Mouse (Mus musculus): Measurements from ENCODE around the gene Gm20388. TPM values are rescaled to one million over a fixed set of nuclear protein-coding genes. Genes with fewer than 3 reads are reported as not detected.
A peak's percentile ranks its signal among the peaks of the same experiment; 100 is the strongest.

Gm20388 gene
- polyA plus RNA-seq, 1 experiment from 2014 or later, result 47.1 TPM

DNA sequence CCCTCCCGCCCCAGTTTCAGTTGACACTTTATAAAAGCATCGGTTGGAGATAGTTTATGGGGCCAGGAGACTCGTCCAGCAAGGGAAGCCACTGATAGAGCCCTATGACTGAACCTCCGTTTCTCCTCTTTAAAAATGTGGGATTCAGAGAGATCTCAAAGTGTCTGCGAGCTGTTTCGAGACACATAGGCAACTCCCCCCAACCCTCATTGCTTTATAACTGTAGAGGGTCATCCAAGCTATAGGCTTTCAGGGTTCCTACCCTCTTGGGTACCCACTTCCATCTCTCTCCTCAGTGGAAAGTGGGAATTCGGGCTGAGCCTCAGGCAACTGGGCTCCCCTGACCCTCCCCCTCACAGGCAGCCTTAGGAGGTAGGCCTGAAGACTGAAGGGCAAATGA, 1170.8 kb downstream of the Gm20388 start:
- 15% methylated on average over 7 of the region's 7 CpGs for WGBS (ENCODE audit: missing documents)
- Histone ChIP-seq H3K36me3 (ENCODE audit: inconsistent target) (no peaks in the 10 kb centered on the region), H3K79me2 (ENCODE audit: inconsistent target) (no peaks in the 10 kb centered on the region), H3K27ac (no peak overlapping the region), H3K4me3 (ENCODE audit: inconsistent target) (no peak overlapping the region)

DNA sequence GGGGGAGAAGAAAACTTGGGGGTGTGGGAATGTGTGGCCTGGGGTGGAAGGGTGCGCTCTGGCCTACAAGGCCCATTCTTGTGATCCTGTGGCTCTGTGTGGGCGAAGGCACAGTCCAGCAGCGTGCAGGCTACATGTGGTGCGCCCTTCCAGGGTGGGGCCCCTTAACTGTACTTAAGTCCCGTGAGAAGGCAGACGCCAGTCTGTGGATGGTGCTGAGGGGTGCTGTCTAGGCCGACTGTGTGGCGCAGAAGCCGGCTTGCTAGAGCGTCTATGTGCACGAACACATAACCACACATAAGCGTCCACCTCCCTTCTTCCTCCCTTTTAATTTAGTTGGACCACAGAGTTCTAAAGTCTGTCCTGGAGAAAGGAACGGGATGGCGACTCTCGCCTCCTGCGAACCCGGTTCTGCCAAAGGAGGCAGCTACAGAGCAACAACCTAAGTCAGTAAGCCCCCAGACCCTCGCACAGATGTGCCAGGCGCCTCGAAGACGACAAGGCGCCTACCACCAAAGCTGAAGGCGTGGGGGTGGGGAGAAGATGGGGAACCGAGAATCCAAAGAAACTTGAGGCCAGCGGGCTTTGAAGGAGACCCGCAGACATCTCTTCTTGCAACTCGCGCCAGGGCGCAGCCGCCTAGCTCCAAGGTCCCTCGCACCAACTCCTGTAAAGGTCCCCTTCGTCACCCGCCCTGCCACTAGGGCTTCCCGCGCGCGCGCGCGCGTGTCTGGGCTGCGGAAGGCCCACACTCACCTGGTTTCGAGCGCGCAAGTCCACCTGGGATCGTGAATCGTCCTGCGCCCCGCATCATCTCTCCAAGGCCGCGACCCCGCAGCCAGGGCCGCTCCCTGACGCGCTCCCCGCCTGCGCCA, 1171.8 kb downstream of the Gm20388 start:
- Histone ChIP-seq H3K27ac (no peak overlapping the region), H3K4me3 (ENCODE audit: inconsistent target) (no peak overlapping the region), H3K79me2 (ENCODE audit: inconsistent target) (no peaks in the 10 kb centered on the region), H3K36me3 (ENCODE audit: inconsistent target) (no peaks in the 10 kb centered on the region)
- WGBS (ENCODE audit: missing documents), result 6% methylated on average over 57 of the region's 57 CpGs

GRCm38 (mm10) chr8:121083093-121083935, 1172.7 kb downstream of the Gm20388 start:
- no peaks in the 10 kb centered on the region for H3K79me2 ChIP-seq (ENCODE audit: inconsistent target)
- under 1% methylated on average over 89 of the region's 89 CpGs for WGBS (ENCODE audit: missing documents)
- peak overlapping the region; percentile 10; the same call in 1 of the 2 replicates for H3K4me3 ChIP-seq (ENCODE audit: inconsistent target)
- H3K36me3 ChIP-seq (ENCODE audit: inconsistent target), result no peaks in the 10 kb centered on the region
- no peak overlapping the region for H3K27ac ChIP-seq

- no peaks in the 10 kb centered on the region for H3K36me3 ChIP-seq (ENCODE audit: inconsistent target)
- H3K4me3 ChIP-seq (ENCODE audit: inconsistent target), result no peak overlapping the region
- under 1% methylated on average over 16 of the region's 27 CpGs for WGBS (ENCODE audit: missing documents)
- H3K27ac ChIP-seq, result no peak overlapping the region
- no peaks in the 10 kb centered on the region for H3K79me2 ChIP-seq (ENCODE audit: inconsistent target)
Measured at GRCm38 (mm10) chr8:121083936-121084209, 1173.2 kb downstream of the Gm20388 start.

GRCm38 (mm10) chr8:121084210-121084951, 1173.7 kb downstream of the Gm20388 start, which contains the start of gene Foxf1:
TSS of gene Foxf1 (plus strand) at chr8:121084386.
- H3K4me3 ChIP-seq (ENCODE audit: inconsistent target), result peak within 1 kb of the TSS; percentile 10; the same call in 1 of the 2 replicates
- WGBS (ENCODE audit: missing documents), result 2% methylated on average over 60 of the region's 83 CpGs

DNA sequence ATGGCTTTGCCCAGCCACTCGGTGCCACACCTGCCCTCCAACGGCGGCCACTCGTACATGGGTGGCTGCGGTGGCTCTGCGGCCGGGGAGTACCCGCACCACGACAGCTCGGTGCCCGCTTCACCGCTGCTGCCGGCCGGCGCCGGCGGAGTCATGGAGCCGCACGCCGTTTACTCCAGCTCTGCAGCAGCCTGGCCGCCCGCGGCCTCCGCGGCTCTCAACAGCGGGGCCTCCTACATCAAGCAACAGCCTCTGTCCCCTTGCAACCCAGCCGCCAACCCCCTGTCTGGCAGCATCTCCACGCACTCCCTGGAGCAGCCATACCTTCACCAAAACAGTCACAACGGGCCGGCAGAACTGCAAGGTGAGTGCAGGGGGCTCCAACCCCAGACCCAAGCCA, 1174.4 kb downstream of the Gm20388 start:
- WGBS (ENCODE audit: missing documents), result 6% methylated on average over 25 of the region's 30 CpGs
- no peaks in the 10 kb centered on the region for H3K36me3 ChIP-seq (ENCODE audit: inconsistent target)
- no peak overlapping the region for H3K27ac ChIP-seq
- no peaks in the 10 kb centered on the region for H3K79me2 ChIP-seq (ENCODE audit: inconsistent target)
- H3K4me3 ChIP-seq (ENCODE audit: inconsistent target), result no peak overlapping the region

More at GRCm38 (mm10) chr8:121084210-121084951, 1173.7 kb downstream of the Gm20388 start, which contains the start of gene Foxf1:
- H3K36me3 ChIP-seq (ENCODE audit: inconsistent target), result no peaks in the 10 kb centered on the region
- no peaks in the 10 kb centered on the region for H3K79me2 ChIP-seq (ENCODE audit: inconsistent target)
- H3K27ac ChIP-seq, result no peak within 1 kb of the TSS

- H3K36me3 ChIP-seq (ENCODE audit: inconsistent target), result no peaks in the 10 kb centered on the region
- no peaks in the 10 kb centered on the region for H3K79me2 ChIP-seq (ENCODE audit: inconsistent target)
- no peak overlapping the region for H3K4me3 ChIP-seq (ENCODE audit: inconsistent target)
- no peak overlapping the region for H3K27ac ChIP-seq
- 94% methylated on average over 3 of the region's 3 CpGs for WGBS (ENCODE audit: missing documents)
Measured at GRCm38 (mm10) chr8:121085561-121085960, 1174.9 kb downstream of the Gm20388 start.

GRCm38 (mm10) chr8:121086004-121086900, 1175.6 kb downstream of the Gm20388 start:
- Histone ChIP-seq H3K79me2 (ENCODE audit: inconsistent target) (no peaks in the 10 kb centered on the region), H3K4me3 (ENCODE audit: inconsistent target) (no peak overlapping the region), H3K27ac (no peak overlapping the region), H3K36me3 (ENCODE audit: inconsistent target) (no peaks in the 10 kb centered on the region)
- WGBS (ENCODE audit: missing documents), result 60% methylated on average over 19 of the region's 19 CpGs

DNA sequence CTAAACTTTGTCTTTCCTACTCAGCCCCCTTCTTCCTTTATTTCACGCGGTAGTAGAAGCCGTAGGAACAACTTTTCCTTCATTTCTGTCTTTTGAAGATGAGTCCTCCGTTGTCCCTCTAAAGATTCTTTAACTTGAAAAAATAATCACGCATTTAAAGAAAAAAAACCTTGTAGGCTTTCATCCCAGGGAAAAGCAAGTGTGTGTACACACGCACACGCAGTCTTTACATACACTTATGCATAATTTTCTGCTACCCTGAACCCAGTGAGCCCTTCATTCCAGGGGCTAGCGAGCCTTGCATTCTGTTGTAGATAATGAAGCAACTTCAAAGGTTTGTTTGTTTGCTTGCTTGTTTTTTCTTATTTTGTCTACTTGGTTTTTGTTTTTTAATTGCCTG, 1177.6 kb downstream of the Gm20388 start:
- Histone ChIP-seq H3K27ac (no peak overlapping the region), H3K79me2 (ENCODE audit: inconsistent target) (no peaks in the 10 kb centered on the region), H3K36me3 (ENCODE audit: inconsistent target) (no peaks in the 10 kb centered on the region), H3K4me3 (ENCODE audit: inconsistent target) (no peak overlapping the region)
- 28% methylated on average over 8 of the region's 8 CpGs for WGBS (ENCODE audit: missing documents)

DNA sequence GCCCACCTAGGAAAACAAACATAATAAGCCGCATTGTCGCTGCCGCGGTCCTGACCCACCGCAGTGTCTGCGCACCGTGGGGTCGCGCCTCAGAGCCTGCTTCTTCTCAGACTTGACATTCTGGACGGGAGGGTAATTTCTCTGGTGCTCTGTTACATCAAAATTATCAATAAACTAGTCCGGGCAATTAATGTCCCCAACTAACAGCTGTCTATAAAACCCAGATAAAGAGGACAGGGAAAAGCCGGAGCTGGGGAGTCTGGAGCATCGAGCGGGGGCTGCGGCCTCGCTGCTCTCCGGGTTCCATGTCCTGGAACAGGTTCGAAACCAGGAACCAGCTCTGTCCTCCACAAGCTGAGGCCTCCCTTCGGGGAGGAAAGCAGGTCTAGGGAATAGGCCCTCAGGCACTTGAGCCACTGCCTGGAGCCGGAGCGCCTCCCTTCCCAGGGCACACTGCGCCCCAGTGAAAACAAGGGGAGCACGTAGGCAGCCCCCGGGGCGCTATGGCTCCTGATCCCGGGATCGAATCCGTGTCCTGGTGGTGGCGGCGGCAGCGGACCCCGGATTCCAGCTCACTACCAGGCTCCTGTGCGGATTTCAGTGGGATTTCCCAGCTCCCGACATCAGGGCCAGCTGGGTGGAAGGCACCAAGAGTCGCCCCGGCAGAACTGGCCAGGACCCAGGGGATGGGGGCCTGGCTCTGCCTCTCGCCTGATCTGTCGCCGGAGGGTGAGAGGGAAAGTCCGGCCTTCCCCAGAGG, 1178.4 kb downstream of the Gm20388 start:
- no peaks in the 10 kb centered on the region for H3K36me3 ChIP-seq (ENCODE audit: inconsistent target)
- WGBS (ENCODE audit: missing documents), result 13% methylated on average over 40 of the region's 40 CpGs
- no peak overlapping the region for H3K27ac ChIP-seq
- H3K4me3 ChIP-seq (ENCODE audit: inconsistent target), result no peak overlapping the region
- H3K79me2 ChIP-seq (ENCODE audit: inconsistent target), result no peaks in the 10 kb centered on the region

- Histone ChIP-seq H3K36me3 (ENCODE audit: inconsistent target) (no peaks in the 10 kb centered on the region), H3K27ac (no peak overlapping the region), H3K4me3 (ENCODE audit: inconsistent target) (no peak overlapping the region), H3K79me2 (ENCODE audit: inconsistent target) (no peaks in the 10 kb centered on the region)
- 12% methylated on average over 32 of the region's 32 CpGs for WGBS (ENCODE audit: missing documents)
Measured at GRCm38 (mm10) chr8:121089631-121090380, 1179.2 kb downstream of the Gm20388 start.

- Histone ChIP-seq H3K4me3 (ENCODE audit: inconsistent target) (no peak overlapping the region), H3K79me2 (ENCODE audit: inconsistent target) (no peaks in the 10 kb centered on the region), H3K27ac (no peak overlapping the region), H3K36me3 (ENCODE audit: inconsistent target) (no peaks in the 10 kb centered on the region)
- WGBS (ENCODE audit: missing documents), result 0% methylated on average over 1 of the region's 1 CpGs
Measured at GRCm38 (mm10) chr8:121090716-121091115, 1180.1 kb downstream of the Gm20388 start.

Data from macrophage (primary cell).